Mouse (Mus musculus): Measurements from ENCODE around the gene Cyth2. TPM values are rescaled to one million over a fixed set of nuclear protein-coding genes. Genes with fewer than 3 reads are reported as not detected.

The Cyth2 gene
- total and polyA plus RNA-seq, 3 experiments, result 25.6 to 59.4 (median 59.1) TPM

DNA sequence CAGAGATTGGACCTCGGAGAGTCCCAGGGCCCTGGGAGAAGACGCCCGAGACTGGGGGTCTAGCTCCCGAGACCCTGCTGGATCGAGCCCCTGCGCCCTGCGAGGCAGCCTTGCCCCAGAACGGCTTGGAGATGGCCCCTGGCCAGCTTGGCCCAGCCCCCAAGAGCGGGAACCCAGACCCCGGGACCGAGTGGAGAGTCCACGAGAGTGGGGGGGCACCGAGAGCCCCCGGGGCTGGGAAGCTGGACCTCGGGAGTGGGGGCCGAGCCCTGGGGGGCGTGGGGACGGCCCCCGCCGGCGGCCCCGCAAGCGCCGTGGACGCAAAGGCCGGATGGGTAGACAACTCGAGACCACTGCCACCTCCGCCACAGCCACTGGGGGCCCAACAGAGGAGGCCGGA is 19.4 kb downstream of the Cyth2 start:
- no peak overlapping the region for H3K27ac ChIP-seq (ENCODE audit: insufficient read depth, low read depth)
- H3K27me3 ChIP-seq (replicated peaks), result peaks cover 17% of the 10 kb centered on the region
- no peaks in the 10 kb centered on the region for H3K36me3 ChIP-seq (replicated peaks in 1 of 2; ENCODE audit: control insufficient read depth in 1 of 2, insufficient read depth in 1 of 2, low read length in 1 of 2)
- no peak for DNase-seq (ENCODE audit: extremely low read depth)
- peaks cover 7% of the 10 kb centered on the region for H3K9me3 ChIP-seq (replicated peaks; ENCODE audit: low read length)
- no peak overlapping the region for H3K9ac ChIP-seq (ENCODE audit: insufficient read depth, low read depth)
- dilution Hi-C loops (cut with MboI; ENCODE audit: extremely low pct_ligation_motif_present, extremely low pct_unique_long_range_greater_than_20kb, low sequenced_read_pairs), result no loop called here
- no peak overlapping the region for H3K4me3 ChIP-seq (replicated peaks in 1 of 3; ENCODE audit: low read depth in 2 of 3, low read length in 2 of 3, poor library complexity in 1 of 3)
- in situ Hi-C loops (cut with MboI; ENCODE audit: low pct_ligation_motif_present, low pct_unique_long_range_greater_than_20kb, low sequenced_read_pairs), result no loop called here
- H3K4me1 ChIP-seq (ENCODE audit: control insufficient read depth in 1 of 2, insufficient read depth in 2 of 2), result peaks cover 5% of the 10 kb centered on the region in 2 experiments
- no peak overlapping the region for H3K4me2 ChIP-seq (ENCODE audit: insufficient read depth, low read depth, poor library complexity, severe bottlenecking)
- TF ChIP-seq EP300 (IDR thresholded peaks at IDR 0.05; ENCODE audit: low read length) (no peak), USF1 (IDR thresholded peaks at IDR 0.05; ENCODE audit: low read depth, low read length) (no peak), TBP (conservative IDR thresholded peaks at IDR 0.05; ENCODE audit: low read depth, low read length) (no peak), ZMIZ1 (IDR thresholded peaks at IDR 0.05; ENCODE audit: low read depth, low read length) (no peak), CTCF (conservative IDR thresholded peaks at IDR 0.05 in 1 of 2, IDR thresholded peaks at IDR 0.05 in 1 of 2; ENCODE audit: low read depth in 2 of 2, low read length in 2 of 2) (no peak), CHD1 (IDR thresholded peaks at IDR 0.05; ENCODE audit: low read depth, low read length) (no peak), MYC (IDR thresholded peaks at IDR 0.05; ENCODE audit: low read depth, low read length) (no peak)
- H3K79me2 ChIP-seq (replicated peaks; ENCODE audit: control insufficient read depth, extremely low read depth, insufficient read depth, poor library complexity, severe bottlenecking), result no peaks in the 10 kb centered on the region

DNA sequence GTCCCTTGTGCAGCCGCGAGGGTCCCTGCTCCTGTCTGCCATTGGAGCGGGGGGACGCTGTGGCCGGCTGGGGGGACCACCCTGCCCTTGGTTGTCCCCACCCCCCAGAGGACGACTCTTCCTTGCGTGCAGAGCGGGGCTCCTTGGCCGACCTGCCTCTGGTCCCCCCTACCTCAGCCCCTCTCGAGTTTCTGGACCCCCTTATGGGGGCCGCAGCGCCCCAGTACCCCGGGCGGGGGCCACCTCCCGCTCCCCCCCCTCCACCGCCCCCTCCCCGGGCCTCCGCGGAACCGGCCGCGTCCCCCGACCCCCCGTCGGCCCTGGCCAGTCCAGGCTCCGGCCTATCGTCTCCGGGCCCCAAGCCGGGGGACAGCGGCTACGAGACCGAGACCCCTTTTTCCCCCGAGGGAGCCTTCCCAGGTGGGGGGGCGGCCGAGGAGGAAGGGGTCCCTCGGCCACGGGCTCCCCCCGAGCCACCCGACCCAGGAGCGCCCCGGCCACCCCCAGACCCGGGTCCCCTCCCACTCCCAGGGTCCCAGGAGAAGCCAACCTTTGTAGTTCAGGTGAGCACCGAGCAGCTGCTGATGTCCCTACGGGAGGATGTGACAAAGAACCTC is 20.3 kb downstream of the Cyth2 start:
- Histone ChIP-seq H3K79me2 (replicated peaks; ENCODE audit: control insufficient read depth, extremely low read depth, insufficient read depth, poor library complexity, severe bottlenecking) (no peaks in the 10 kb centered on the region), H3K27ac (ENCODE audit: insufficient read depth, low read depth) (no peak overlapping the region), H3K9ac (ENCODE audit: insufficient read depth, low read depth) (no peak overlapping the region), H3K4me3 (replicated peaks in 1 of 3; ENCODE audit: low read depth in 2 of 3, low read length in 2 of 3, poor library complexity in 1 of 3) (no peak overlapping the region), H3K4me1 (ENCODE audit: control insufficient read depth in 1 of 2, insufficient read depth in 2 of 2) (peaks cover 4 to 5% of the 10 kb centered on the region in 2 experiments), H3K27me3 (replicated peaks) (peaks cover 14% of the 10 kb centered on the region), H3K4me2 (ENCODE audit: insufficient read depth, low read depth, poor library complexity, severe bottlenecking) (no peak overlapping the region), H3K36me3 (replicated peaks in 1 of 2; ENCODE audit: control insufficient read depth in 1 of 2, insufficient read depth in 1 of 2, low read length in 1 of 2) (no peaks in the 10 kb centered on the region), H3K9me3 (replicated peaks; ENCODE audit: low read length) (peaks cover 8% of the 10 kb centered on the region)
- dilution Hi-C loops (cut with MboI; ENCODE audit: extremely low pct_ligation_motif_present, extremely low pct_unique_long_range_greater_than_20kb, low sequenced_read_pairs), result no loop called here
- TF ChIP-seq USF2 (conservative IDR thresholded peaks at IDR 0.05; ENCODE audit: low read depth, low read length), result no peak
- TF ChIP-seq JUN (IDR thresholded peaks at IDR 0.05; ENCODE audit: insufficient read depth, low read depth, low read length), result no peak
- no peak for TF ChIP-seq KAT2A (IDR thresholded peaks at IDR 0.05; ENCODE audit: insufficient replicate concordance, low read length)
- no peak for DNase-seq (ENCODE audit: extremely low read depth)
- in situ Hi-C loops (cut with MboI; ENCODE audit: low pct_ligation_motif_present, low pct_unique_long_range_greater_than_20kb, low sequenced_read_pairs), result no loop called here

DNA sequence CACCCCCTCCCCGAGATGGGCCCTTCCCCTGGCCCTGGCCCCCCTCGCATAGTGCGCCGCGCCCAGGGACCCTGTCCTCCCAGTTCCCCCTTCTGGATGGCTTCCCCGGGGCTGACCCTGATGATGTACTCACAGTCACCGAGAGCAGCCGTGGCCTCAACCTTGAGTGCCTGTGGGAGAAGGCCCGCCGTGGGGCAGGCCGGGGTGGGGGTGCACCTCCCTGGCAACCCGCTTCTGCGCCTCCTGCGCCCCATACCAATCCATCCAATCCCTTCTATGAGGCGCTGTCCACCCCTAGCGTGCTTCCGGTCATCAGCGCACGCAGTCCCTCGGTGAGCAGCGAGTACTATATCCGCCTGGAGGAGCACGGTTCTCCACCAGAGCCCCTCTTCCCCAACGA is 21.1 kb downstream of the Cyth2 start:
- H3K4me2 ChIP-seq (ENCODE audit: insufficient read depth, low read depth, poor library complexity, severe bottlenecking), result no peak overlapping the region
- H3K79me2 ChIP-seq (replicated peaks; ENCODE audit: control insufficient read depth, extremely low read depth, insufficient read depth, poor library complexity, severe bottlenecking), result no peaks in the 10 kb centered on the region
- no peak overlapping the region for H3K27ac ChIP-seq (ENCODE audit: insufficient read depth, low read depth)
- H3K36me3 ChIP-seq (replicated peaks in 1 of 2; ENCODE audit: control insufficient read depth in 1 of 2, insufficient read depth in 1 of 2, low read length in 1 of 2), result no peaks in the 10 kb centered on the region
- H3K9me3 ChIP-seq (replicated peaks; ENCODE audit: low read length), result peaks cover 8% of the 10 kb centered on the region
- no peak overlapping the region for H3K9ac ChIP-seq (ENCODE audit: insufficient read depth, low read depth)
- no peak for DNase-seq (ENCODE audit: extremely low read depth)
- dilution Hi-C loops (cut with MboI; ENCODE audit: extremely low pct_ligation_motif_present, extremely low pct_unique_long_range_greater_than_20kb, low sequenced_read_pairs) (no loop called here), in situ Hi-C loops (cut with MboI; ENCODE audit: low pct_ligation_motif_present, low pct_unique_long_range_greater_than_20kb, low sequenced_read_pairs) (no loop called here)
- peaks cover 0 to 2% of the 10 kb centered on the region in 2 experiments; a peak in 3 of 4 replicates for H3K4me1 ChIP-seq (ENCODE audit: control insufficient read depth in 1 of 2, insufficient read depth in 2 of 2)
- no peak for TF ChIP-seq POLR2A (IDR thresholded peaks at IDR 0.05; ENCODE audit: low read depth, low read length)
- TF ChIP-seq SMC3 (IDR thresholded peaks at IDR 0.05; ENCODE audit: low read depth, low read length), result no peak
- no peak for TF ChIP-seq CTCF (conservative IDR thresholded peaks at IDR 0.05 in 1 of 2, IDR thresholded peaks at IDR 0.05 in 1 of 2; ENCODE audit: low read depth in 2 of 2, low read length in 2 of 2)
- TF ChIP-seq JUND (conservative IDR thresholded peaks at IDR 0.05; ENCODE audit: low read depth, low read length), result no peak
- TF ChIP-seq NELFE (IDR thresholded peaks at IDR 0.05; ENCODE audit: low read depth, low read length), result no peak
- TF ChIP-seq ETS1 (conservative IDR thresholded peaks at IDR 0.05; ENCODE audit: low read depth, low read length), result no peak
- TF ChIP-seq MAZ (IDR thresholded peaks at IDR 0.05; ENCODE audit: low read depth, low read length), result no peak
- TF ChIP-seq RAD21 (IDR thresholded peaks at IDR 0.05; ENCODE audit: low read depth, low read length), result no peak
- TF ChIP-seq MYC (IDR thresholded peaks at IDR 0.05; ENCODE audit: low read depth, low read length), result no peak
- no peak for TF ChIP-seq ELF1 (IDR thresholded peaks at IDR 0.05; ENCODE audit: low read depth, low read length)
- TF ChIP-seq ZMIZ1 (IDR thresholded peaks at IDR 0.05; ENCODE audit: low read depth, low read length), result no peak
- TF ChIP-seq TCF12 (IDR thresholded peaks at IDR 0.05; ENCODE audit: low read depth, low read length), result no peak
- no peak for TF ChIP-seq POLR2AphosphoS2 (IDR thresholded peaks at IDR 0.05; ENCODE audit: low read depth, low read length)
- no peak for TF ChIP-seq PAX5 (IDR thresholded peaks at IDR 0.05; ENCODE audit: low read length)
- no peak for TF ChIP-seq NRF1 (IDR thresholded peaks at IDR 0.05; ENCODE audit: low read depth, low read length)
- no peak for TF ChIP-seq UBTF (IDR thresholded peaks at IDR 0.05; ENCODE audit: low read depth, low read length)
- TF ChIP-seq RCOR1 (conservative IDR thresholded peaks at IDR 0.05; ENCODE audit: low read depth, low read length), result no peak
- no peak for TF ChIP-seq ZC3H11A (IDR thresholded peaks at IDR 0.05; ENCODE audit: low read depth, low read length)
- no peak for TF ChIP-seq USF1 (IDR thresholded peaks at IDR 0.05; ENCODE audit: low read depth, low read length)
- TF ChIP-seq SIN3A (IDR thresholded peaks at IDR 0.05; ENCODE audit: low read length), result no peak
- peaks cover 8% of the 10 kb centered on the region for H3K27me3 ChIP-seq (replicated peaks)
- H3K4me3 ChIP-seq (replicated peaks in 1 of 3; ENCODE audit: low read depth in 2 of 3, low read length in 2 of 3, poor library complexity in 1 of 3), result no peak overlapping the region

Data from CH12.LX (cell line).